Mouse (Mus musculus) limb, embryonic 10.5 days (tissue): ENCODE data around the gene Patz1. TPM values are rescaled to one million over a fixed set of nuclear protein-coding genes. Genes with fewer than 3 reads are reported as not detected.
A peak's percentile ranks its signal among the peaks of the same experiment; 100 is the strongest.

Source experiments
- DNase-seq: peaks from one replicate; pipeline ENCODE4 v3.0.0-alpha.2; 2017; ENCODE audit warnings: low spot score
- H3K27ac ChIP-seq: fragments of 300-500 bp; sonication (generic); 2 replicates; pipeline ENCODE4 v1.5.1; 2016; ENCODE audit warnings: mild to moderate bottlenecking
- H3K27me3 ChIP-seq: fragments of 300-500 bp; sonication (generic); 2 replicates; pipeline ENCODE4 v1.6.1; 2016; ENCODE audit warnings: low read depth, mild to moderate bottlenecking; ENCODE audit not compliant: poor library complexity, severe bottlenecking
- H3K36me3 ChIP-seq: fragments of 300-500 bp; sonication (generic); 2 replicates; pipeline ENCODE4 v1.6.1; 2016; ENCODE audit warnings: mild to moderate bottlenecking, moderate library complexity
- H3K4me1 ChIP-seq: fragments of 300-500 bp; sonication (generic); 2 replicates; pipeline ENCODE4 v1.6.1; 2016
- H3K4me3 ChIP-seq: fragments of 300-500 bp; sonication (generic); 2 replicates; pipeline ENCODE4 v1.5.1; 2016; ENCODE audit warnings: mild to moderate bottlenecking, moderate library complexity
- H3K9me3 ChIP-seq: fragments of 300-500 bp; sonication (generic); replicated peaks from 2 replicates; pipeline ENCODE4 v1.6.1; 2016; ENCODE audit warnings: mild to moderate bottlenecking
- WGBS: fragments of 180-500 bp; shearing (Covaris S2); methylation state at CpG from one replicate; pipeline ENCODE4 v1.1.7; 2016; 5-methylcytosine and 5-hydroxymethylcytosine counted together
- polyA plus RNA-seq: library from polyadenylated mRNA; unstranded; fragments of >200 nt; fragmentation: Nextera tagmentation; extraction: Ambion mirVana; gene quantifications from 2 replicates; pipeline ENCODE4 v1.2.1, GENCODE M21; 2016

The Patz1 gene
- polyA plus RNA-seq, 1 experiment from 2014 or later, result 80.2 TPM

DNA sequence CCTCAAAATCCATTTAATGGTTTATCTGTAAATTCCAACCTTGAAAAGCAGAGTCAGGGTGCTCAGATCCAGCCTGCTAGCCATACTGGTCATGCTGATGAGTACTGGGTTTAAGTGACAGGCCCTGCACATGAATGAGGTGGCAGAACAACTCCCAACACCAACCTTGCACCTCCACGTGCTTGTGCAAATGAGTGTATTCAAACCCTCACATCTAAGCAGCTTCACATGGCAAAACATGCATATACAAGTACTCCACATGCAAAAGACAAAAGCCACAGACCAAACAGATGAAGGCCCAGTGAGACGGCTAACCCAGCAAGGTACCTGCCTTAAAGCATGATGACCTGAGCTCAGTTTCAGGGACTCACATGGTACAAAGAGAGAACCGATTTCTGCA, 2.7 kb upstream of the Patz1 start:
- no peak for DNase-seq
- no peak overlapping the region for H3K4me3 ChIP-seq
- no peak overlapping the region for H3K27ac ChIP-seq
- WGBS, result 95% methylated on average over 3 of the region's 3 CpGs
- no peaks in the 10 kb centered on the region for H3K27me3 ChIP-seq
- H3K36me3 ChIP-seq, result peaks cover under 1% of the 10 kb centered on the region; the same call in 1 of the 2 replicates
- H3K4me1 ChIP-seq, result peaks cover 19% of the 10 kb centered on the region
- H3K9me3 ChIP-seq, result peaks cover 2% of the 10 kb centered on the region; the same call in 1 of the 2 replicates

- no peaks in the 10 kb centered on the region for H3K27me3 ChIP-seq
- no peaks in the 10 kb centered on the region for H3K9me3 ChIP-seq
- DNase-seq, result no peak
- no peak overlapping the region for H3K27ac ChIP-seq
- peaks cover 12% of the 10 kb centered on the region for H3K36me3 ChIP-seq
- WGBS, result 68% methylated on average over 6 of the region's 6 CpGs
- peaks cover 21% of the 10 kb centered on the region for H3K4me1 ChIP-seq
- H3K4me3 ChIP-seq, result no peak overlapping the region
Measured at GRCm38 (mm10) chr11:3287131-3287530, 1.5 kb upstream of the Patz1 start.

- Histone ChIP-seq H3K9me3 (no peaks in the 10 kb centered on the region), H3K27me3 (no peaks in the 10 kb centered on the region), H3K36me3 (peaks cover 17% of the 10 kb centered on the region), H3K4me1 (peaks cover 25% of the 10 kb centered on the region), H3K27ac (peak overlapping the region; percentile 98), H3K4me3 (peak overlapping the region; percentile 86)
- 65% methylated on average over 5 of the region's 5 CpGs for WGBS
- DNase-seq, result no peak
Measured at GRCm38 (mm10) chr11:3287921-3288320, 753 bp upstream of the Patz1 start.

GRCm38 (mm10) chr11:3289302-3289802, 678 bp downstream of the Patz1 start:
- Histone ChIP-seq H3K4me1 (peaks cover 39% of the 10 kb centered on the region), H3K36me3 (peaks cover 31% of the 10 kb centered on the region), H3K4me3 (peak overlapping the region; percentile 86), H3K9me3 (no peaks in the 10 kb centered on the region), H3K27me3 (no peaks in the 10 kb centered on the region), H3K27ac (peak overlapping the region; percentile 98)
- WGBS, result under 1% methylated on average over 37 of the region's 40 CpGs
- DNase-seq, result peak; percentile 94

DNA sequence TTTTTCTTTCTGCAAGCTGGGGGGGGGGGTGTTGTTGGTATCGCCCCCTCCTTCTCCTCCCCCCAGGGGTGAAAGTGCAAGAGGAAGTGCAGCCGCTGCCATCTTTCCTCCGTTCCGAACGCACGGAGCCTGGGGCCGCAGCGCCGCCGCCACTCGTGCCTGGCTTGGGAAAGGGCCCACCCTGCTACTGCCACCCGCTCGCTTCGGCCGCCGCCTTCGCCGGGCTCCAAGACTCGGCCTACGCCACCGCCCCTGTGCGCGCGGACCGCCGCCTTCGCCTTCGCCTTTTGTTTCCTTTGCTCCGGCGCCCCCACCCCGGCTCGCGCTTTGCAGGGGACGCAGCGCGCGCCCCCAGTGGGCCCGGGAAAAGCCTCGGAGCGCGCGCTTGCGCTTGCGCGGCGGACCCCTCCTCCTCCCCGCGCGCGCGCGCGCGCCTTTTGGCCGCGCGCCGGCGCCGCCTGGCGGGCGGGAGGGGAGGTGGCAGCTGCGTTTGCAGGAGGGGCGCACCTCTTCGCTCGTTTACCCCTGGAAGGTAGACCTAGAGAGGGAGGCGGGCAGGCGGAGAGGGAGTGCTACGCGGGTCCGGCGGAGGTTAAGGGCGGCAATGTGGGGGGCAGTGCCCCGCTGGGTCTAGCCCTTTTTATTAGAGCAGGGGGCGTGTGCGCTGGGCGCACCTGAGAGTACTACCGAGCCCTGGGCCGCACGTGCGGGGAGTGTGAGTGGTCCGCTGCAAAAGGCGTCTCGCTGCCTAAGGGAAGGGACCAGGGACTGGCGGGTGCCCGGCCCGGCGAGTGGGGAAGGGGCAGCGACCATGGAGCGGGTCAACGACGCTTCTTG, 1.3 kb downstream of the Patz1 start:
- H3K36me3 ChIP-seq, result peaks cover 38% of the 10 kb centered on the region
- WGBS, result under 1% methylated on average over 88 of the region's 92 CpGs
- DNase-seq, result peak; percentile 91
- H3K27ac ChIP-seq, result peak overlapping the region; percentile 98
- no peaks in the 10 kb centered on the region for H3K27me3 ChIP-seq
- H3K4me3 ChIP-seq, result peak overlapping the region; percentile 86
- H3K4me1 ChIP-seq, result peaks cover 45% of the 10 kb centered on the region
- no peaks in the 10 kb centered on the region for H3K9me3 ChIP-seq

DNA sequence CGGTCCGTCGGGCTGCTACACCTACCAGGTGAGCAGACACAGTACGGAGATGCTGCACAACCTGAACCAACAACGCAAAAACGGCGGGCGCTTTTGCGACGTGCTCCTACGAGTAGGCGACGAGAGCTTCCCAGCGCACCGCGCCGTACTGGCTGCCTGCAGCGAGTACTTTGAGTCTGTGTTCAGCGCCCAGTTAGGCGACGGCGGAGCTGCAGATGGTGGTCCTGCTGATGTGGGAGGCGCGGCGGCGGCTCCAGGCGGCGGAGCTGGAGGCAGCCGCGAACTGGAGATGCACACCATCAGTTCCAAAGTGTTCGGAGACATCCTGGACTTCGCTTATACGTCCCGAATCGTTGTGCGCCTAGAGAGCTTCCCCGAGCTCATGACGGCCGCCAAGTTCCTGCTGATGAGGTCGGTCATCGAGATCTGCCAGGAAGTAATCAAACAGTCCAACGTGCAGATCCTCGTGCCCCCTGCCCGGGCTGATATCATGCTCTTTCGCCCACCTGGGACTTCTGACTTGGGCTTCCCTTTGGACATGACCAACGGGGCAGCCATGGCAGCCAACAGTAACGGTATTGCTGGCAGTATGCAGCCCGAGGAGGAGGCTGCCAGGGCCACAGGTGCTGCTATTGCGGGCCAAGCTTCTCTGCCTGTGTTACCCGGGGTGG, 2.1 kb downstream of the Patz1 start:
- H3K36me3 ChIP-seq, result peaks cover 45% of the 10 kb centered on the region
- peak overlapping the region; percentile 86 for H3K4me3 ChIP-seq
- peak overlapping the region; percentile 98 for H3K27ac ChIP-seq
- H3K27me3 ChIP-seq, result no peaks in the 10 kb centered on the region
- under 1% methylated on average over 50 of the region's 50 CpGs for WGBS
- H3K4me1 ChIP-seq, result peaks cover 51% of the 10 kb centered on the region
- no peaks in the 10 kb centered on the region for H3K9me3 ChIP-seq
- DNase-seq, result no peak

GRCm38 (mm10) chr11:3291311-3292061, 2.8 kb downstream of the Patz1 start:
- Histone ChIP-seq H3K4me3 (peak overlapping the region; percentile 86), H3K27me3 (no peaks in the 10 kb centered on the region), H3K4me1 (peaks cover 55% of the 10 kb centered on the region), H3K9me3 (no peaks in the 10 kb centered on the region), H3K36me3 (peaks cover 52% of the 10 kb centered on the region), H3K27ac (peak overlapping the region; percentile 98)
- DNase-seq, result peak; percentile 66
- WGBS, result 3% methylated on average over 26 of the region's 26 CpGs

- Histone ChIP-seq H3K4me3 (peak overlapping the region; percentile 86), H3K4me1 (peaks cover 58% of the 10 kb centered on the region), H3K9me3 (no peaks in the 10 kb centered on the region), H3K27me3 (no peaks in the 10 kb centered on the region), H3K36me3 (peaks cover 58% of the 10 kb centered on the region), H3K27ac (peak overlapping the region; percentile 98)
- DNase-seq, result peak; percentile 78
- WGBS, result under 1% methylated on average over 8 of the region's 8 CpGs
Measured at GRCm38 (mm10) chr11:3292062-3292421, 3.4 kb downstream of the Patz1 start.

DNA sequence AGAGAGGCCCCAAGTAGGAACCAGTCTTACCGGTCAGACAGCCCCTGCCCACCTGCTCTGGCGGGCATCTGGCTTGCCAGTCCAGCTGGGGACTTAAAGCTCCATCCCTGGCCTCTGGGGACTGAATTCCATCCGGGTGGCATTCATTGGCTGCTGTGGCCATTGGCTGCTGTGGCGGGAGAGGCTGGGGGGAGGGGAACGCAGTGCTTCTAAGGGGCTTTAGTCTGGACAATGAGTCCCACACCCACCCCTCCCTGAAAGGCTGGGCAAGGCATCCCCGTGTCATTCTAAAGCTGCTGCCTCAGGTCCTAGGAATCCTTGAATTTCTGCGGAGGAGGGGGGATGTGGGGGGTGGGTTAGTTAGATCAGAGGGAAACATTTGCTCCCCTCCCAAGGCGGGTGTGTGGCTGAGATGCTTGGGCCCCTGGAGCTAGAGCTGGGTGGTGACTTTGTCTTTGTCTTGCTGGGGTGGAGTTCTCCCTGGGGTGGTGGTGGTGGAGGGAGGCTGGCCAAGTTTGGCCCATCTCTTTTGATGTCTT, 4.1 kb downstream of the Patz1 start:
- DNase-seq, result peak; percentile 80

DNA sequence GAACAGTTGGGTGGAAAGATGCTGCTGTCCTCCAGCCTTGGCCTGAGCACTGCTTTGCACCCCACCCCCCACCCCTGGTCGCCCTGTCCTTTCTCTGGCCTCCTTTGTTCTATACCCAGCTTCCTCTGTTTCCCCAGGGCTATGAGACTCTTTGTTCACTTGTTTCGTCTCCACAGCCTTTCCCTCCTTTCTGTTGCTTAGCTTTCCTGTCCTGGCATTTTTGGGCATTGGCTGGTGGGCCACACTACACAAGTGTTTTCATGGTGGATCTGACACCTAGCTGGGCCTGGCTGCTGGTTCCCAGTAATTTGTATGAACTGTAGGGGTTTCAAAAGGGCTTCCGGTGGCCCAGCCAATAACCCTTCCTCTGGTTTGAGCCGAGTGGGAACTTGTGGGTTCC, 4.7 kb downstream of the Patz1 start:
- Histone ChIP-seq H3K27me3 (no peaks in the 10 kb centered on the region), H3K4me3 (peak overlapping the region; percentile 86), H3K36me3 (peaks cover 71% of the 10 kb centered on the region), H3K9me3 (no peaks in the 10 kb centered on the region), H3K27ac (peak overlapping the region; percentile 98), H3K4me1 (peaks cover 44% of the 10 kb centered on the region)
- WGBS, result 56% methylated on average over 4 of the region's 4 CpGs
- no peak for DNase-seq

More for the DNA sequence above, 4.1 kb downstream of the Patz1 start:
- H3K36me3 ChIP-seq, result peaks cover 65% of the 10 kb centered on the region
- peak overlapping the region; percentile 98 for H3K27ac ChIP-seq
- 0% methylated on average over 8 of the region's 8 CpGs for WGBS
- peak overlapping the region; percentile 86 for H3K4me3 ChIP-seq
- no peaks in the 10 kb centered on the region for H3K27me3 ChIP-seq
- H3K4me1 ChIP-seq, result peaks cover 50% of the 10 kb centered on the region
- H3K9me3 ChIP-seq, result no peaks in the 10 kb centered on the region

DNA sequence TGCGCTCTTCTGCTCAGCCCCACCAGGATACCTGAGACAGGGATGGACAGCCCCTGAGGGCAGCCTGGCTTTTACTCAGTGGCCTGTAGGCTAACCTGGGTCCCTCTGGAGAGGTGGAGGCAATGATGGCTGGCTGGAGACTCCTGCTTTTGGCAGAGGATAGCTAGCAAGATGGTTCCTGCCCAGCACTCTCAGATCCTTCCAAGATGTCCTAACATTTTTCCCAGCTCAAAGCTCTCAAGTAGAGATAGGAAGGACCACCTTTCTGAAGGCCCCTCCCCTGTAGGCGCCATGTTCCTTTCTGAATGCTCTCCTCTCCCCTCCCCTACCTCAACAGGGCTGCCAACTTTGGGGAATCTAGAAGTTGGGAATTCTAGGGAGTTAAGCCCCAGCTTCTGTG, 6.0 kb downstream of the Patz1 start:
- peaks cover 40% of the 10 kb centered on the region for H3K4me1 ChIP-seq
- no peaks in the 10 kb centered on the region for H3K9me3 ChIP-seq
- WGBS, result 96% methylated on average over 2 of the region's 2 CpGs
- no peak for DNase-seq
- peaks cover 84% of the 10 kb centered on the region for H3K36me3 ChIP-seq
- H3K27me3 ChIP-seq, result no peaks in the 10 kb centered on the region
- 0 out of 2 replicates have a peak overlapping the region, but pooled peaks have one; percentile 98 for H3K27ac ChIP-seq
- H3K4me3 ChIP-seq, result peak overlapping the region; percentile 86; the same call in 1 of the 2 replicates

DNA sequence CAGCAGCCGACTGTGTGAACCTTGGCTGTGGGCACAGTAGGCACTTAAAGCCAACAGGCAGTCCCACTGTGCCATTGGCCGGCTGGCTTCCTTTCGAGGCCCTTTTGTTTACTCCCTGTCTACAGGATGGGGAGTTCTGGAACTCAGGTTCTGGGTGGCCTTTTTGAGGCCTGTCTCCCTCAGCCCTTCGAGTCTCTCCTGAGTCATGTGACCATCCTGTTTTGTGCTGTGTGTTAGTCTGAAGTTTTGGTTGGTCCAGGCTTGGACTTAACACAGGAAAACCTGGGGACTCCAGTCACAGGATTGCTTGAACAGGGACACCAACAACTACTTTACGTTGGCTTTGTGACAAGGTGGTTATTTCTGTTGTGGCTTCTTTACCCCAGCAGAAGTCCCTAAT, 7.4 kb downstream of the Patz1 start:
- no peaks in the 10 kb centered on the region for H3K27me3 ChIP-seq
- no peak for DNase-seq
- 88% methylated on average over 5 of the region's 5 CpGs for WGBS
- H3K36me3 ChIP-seq, result peaks cover 97% of the 10 kb centered on the region
- peaks cover 38% of the 10 kb centered on the region for H3K4me1 ChIP-seq
- H3K27ac ChIP-seq, result no peak overlapping the region
- H3K9me3 ChIP-seq, result no peaks in the 10 kb centered on the region
- no peak overlapping the region for H3K4me3 ChIP-seq
